In genomic region chr11:71760991-71761390, GRCm38 (mm10) we compare ENCODE assay signal across 19 mouse cellular contexts. TPM values are rescaled to one million over a fixed set of nuclear protein-coding genes. Genes with fewer than 3 reads are reported as not detected.
DNase-seq lines count a peak whose midpoint lies in the region; ATAC-seq and TF ChIP-seq lines count a peak whose summit lies in the region.
"Had no signal": no experiment of that assay in that cellular context is flagged by ENCODE, and none has a peak within 500 bp of the region (broad histone marks: within the 10 kb centered on the region; RNA-seq: fewer than 3 reads in every experiment).

No protein-coding gene starts in this region.

- H3K9me3 ChIP-seq in hindbrain, embryonic 15.5 days: no peaks in the 10 kb centered on the region
- no peaks in the 10 kb centered on the region for H3K9me3 ChIP-seq in hindbrain, embryonic 16.5 days (ENCODE audit: control insufficient read depth, low read length)
- H3K9me3 ChIP-seq: limb, embryonic 13.5 days; liver, embryonic 13.5 days; lung, embryonic 15.5 days; neural tube, embryonic 13.5 days had no signal

- no peak overlapping the region for H3K4me2 ChIP-seq in hindbrain, embryonic 15.5 days
- no peak overlapping the region for H3K4me2 ChIP-seq in hindbrain, embryonic 16.5 days (ENCODE audit: low read length)
- H3K4me2 ChIP-seq: limb, embryonic 13.5 days; liver, embryonic 13.5 days; lung, embryonic 15.5 days; neural tube, embryonic 13.5 days had no signal

- H3K27me3 ChIP-seq in hindbrain, embryonic 15.5 days: no peaks in the 10 kb centered on the region
- H3K27me3 ChIP-seq in hindbrain, embryonic 16.5 days (replicated peaks; ENCODE audit: control insufficient read depth, insufficient read depth, low read length): no peaks in the 10 kb centered on the region
- H3K27me3 ChIP-seq: liver, embryonic 13.5 days; lung, embryonic 15.5 days; neural tube, embryonic 13.5 days had no signal

- H3K9ac ChIP-seq in hindbrain, embryonic 15.5 days: no peak overlapping the region
- H3K9ac ChIP-seq in hindbrain, embryonic 16.5 days (ENCODE audit: low read depth, low read length): no peak overlapping the region
- H3K9ac ChIP-seq: limb, embryonic 13.5 days; liver, embryonic 13.5 days; lung, embryonic 15.5 days; neural tube, embryonic 13.5 days had no signal

- H3K36me3 ChIP-seq in hindbrain, embryonic 15.5 days: 0 out of 2 replicates have a peak, but pooled peaks cover 8% of the 10 kb centered on the region
- no peaks in the 10 kb centered on the region for H3K36me3 ChIP-seq in hindbrain, embryonic 16.5 days (ENCODE audit: control insufficient read depth, insufficient read depth, low read length)
- H3K36me3 ChIP-seq: limb, embryonic 13.5 days; liver, embryonic 13.5 days; lung, embryonic 15.5 days had no signal

- H3K27ac ChIP-seq in hindbrain, embryonic 15.5 days (replicated peaks): 0 out of 2 replicates have a peak overlapping the region, but pooled peaks have one; percentile 8
- no peak overlapping the region for H3K27ac ChIP-seq in hindbrain, embryonic 16.5 days (ENCODE audit: low read depth, low read length)
- peak overlapping the region; percentile 36 for H3K27ac ChIP-seq in left cerebral cortex, adult 2 months
- peak overlapping the region; percentile 56; the same call in 1 of the 2 replicates for H3K27ac ChIP-seq in brown adipose tissue, adult 24 weeks (replicated peaks; ENCODE audit: low read depth, low read length)
- H3K27ac ChIP-seq: limb, embryonic 13.5 days; liver, embryonic 13.5 days; lung, embryonic 15.5 days had no signal

- no peak overlapping the region for H3K4me3 ChIP-seq in hindbrain, embryonic 15.5 days
- H3K4me3 ChIP-seq in hindbrain, embryonic 16.5 days (ENCODE audit: low read length): no peak overlapping the region
- H3K4me3 ChIP-seq in left cerebral cortex, adult 2 months: no peak overlapping the region
- H3K4me3 ChIP-seq in brown adipose tissue, adult 24 weeks (ENCODE audit: insufficient read depth, low read depth, low read length): no peak overlapping the region
- H3K4me3 ChIP-seq: limb, embryonic 13.5 days; liver, embryonic 13.5 days; lung, embryonic 15.5 days; neural tube, embryonic 13.5 days had no signal

- no peak for ATAC-seq in hindbrain, embryonic 15.5 days (ENCODE audit: low FRiP score, low read depth)
- ATAC-seq in hindbrain, embryonic 16.5 days: no peak

- peak; percentile 94 for DNase-seq in heart, adult 11 months
- no peak for DNase-seq in heart, postnatal 10 days
- DNase-seq in left cerebral cortex, adult 2 months (ENCODE audit: extremely low spot score in 1 of 2, low spot score in 2 of 2): no peak
- DNase-seq in left cerebral cortex, adult 11 months (ENCODE audit: low spot score): no peak
- no peak for DNase-seq in spleen, postnatal 14 days (ENCODE audit: low spot score in 2 of 2)
- DNase-seq: adrenal gland, postnatal 36 days; cerebellum, adult 2 months; cerebellum, postnatal 36 days; gastrocnemius, postnatal 10 days; heart, postnatal 14 days; liver, embryonic 13.5 days; thymus, postnatal 36 days had no signal

- TF ChIP-seq CTCF in left cerebral cortex, adult 2 months (IDR thresholded peaks at IDR 0.05): no peak

- WGBS in hindbrain, embryonic 15.5 days: 78% methylated on average over 9 of the region's 9 CpGs
- WGBS in hindbrain, embryonic 16.5 days: 77% methylated on average over 9 of the region's 9 CpGs

- H3K4me1 ChIP-seq in hindbrain, embryonic 15.5 days (replicated peaks): peaks cover 89% of the 10 kb centered on the region
- H3K4me1 ChIP-seq in hindbrain, embryonic 16.5 days (ENCODE audit: control insufficient read depth, insufficient read depth, low read depth, low read length): peaks cover 48% of the 10 kb centered on the region
- peaks cover 14% of the 10 kb centered on the region for H3K4me1 ChIP-seq in brown adipose tissue, adult 24 weeks (ENCODE audit: control insufficient read depth, insufficient read depth, insufficient read length, low read length)
- H3K4me1 ChIP-seq: limb, embryonic 13.5 days; liver, embryonic 13.5 days; lung, embryonic 15.5 days had no signal

- intact Hi-C loops in heart, postnatal 10 days (cut with DNase I): no loop called here
- intact Hi-C loops in left cerebral cortex, adult 2 months (cut with DNase I): no loop called here

RNA-seq across cellular contexts. Expression of gene Wscd1, which starts 11.3 kb away (rescaled TPM):
- 10 to 100 TPM; 12.2 to 13.0 TPM for total RNA-seq in heart, postnatal 10 days (2021)
- polyA plus RNA-seq in hindbrain, embryonic 15.5 days (2015; fragmentation: Nextera tagmentation; extraction: Ambion mirVana): 93.2 and 95.6 TPM in 2 replicates
- polyA plus RNA-seq in hindbrain, embryonic 16.5 days (2015; fragmentation: Nextera tagmentation; extraction: Ambion mirVana): 98.8 and 106 TPM in 2 replicates
- 10 to 100 TPM; 53.9 to 60.1 TPM for total RNA-seq in left cerebral cortex, adult 2 months (2021)
- polyA plus RNA-seq in brown adipose tissue, adult 24 weeks (2012; ENCODE audit: insufficient read depth, insufficient read length, missing spikeins): 1.0 and 1.2 TPM in 2 replicates
- total RNA-seq: megakaryocyte-erythroid progenitor cell, adult 5-6 weeks had no signal

Comparison
In these comparisons a context has a peak if more than half of its experiments do, and no peak if none do; other contexts are left out.
1. RNA of gene Wscd1, which starts 11.3 kb away (polyA plus RNA-seq): 98.8 to 106 TPM in hindbrain, embryonic 16.5 days and 93.2 to 95.6 TPM in hindbrain, embryonic 15.5 days; 1.0 to 1.2 TPM in brown adipose tissue, adult 24 weeks; every median in the first group is over 10 times any median in the second.